Mouse (Mus musculus) left cerebral cortex, adult 18-20 months (tissue): ENCODE results near the gene Afm. TPM values are rescaled to one million over a fixed set of nuclear protein-coding genes. Genes with fewer than 3 reads are reported as not detected.
A peak's percentile ranks its signal among the peaks of the same experiment; 100 is the strongest.

Source experiments
- DNase-seq, 2 experiments: peaks; one replicate each; pipeline ENCODE4 v3.0.0; 2021 to 2022; ENCODE audit warnings: low spot score in 2 of 2, mixed read lengths in 1 of 2
- total RNA-seq, 2 experiments: library from RNA; stranded (reverse); gene quantifications; 2 replicates each; pipeline ENCODE4 v1.2.3; 2021

Afm gene
- total RNA-seq, 2 experiments from 2014 or later: not detected

DNA sequence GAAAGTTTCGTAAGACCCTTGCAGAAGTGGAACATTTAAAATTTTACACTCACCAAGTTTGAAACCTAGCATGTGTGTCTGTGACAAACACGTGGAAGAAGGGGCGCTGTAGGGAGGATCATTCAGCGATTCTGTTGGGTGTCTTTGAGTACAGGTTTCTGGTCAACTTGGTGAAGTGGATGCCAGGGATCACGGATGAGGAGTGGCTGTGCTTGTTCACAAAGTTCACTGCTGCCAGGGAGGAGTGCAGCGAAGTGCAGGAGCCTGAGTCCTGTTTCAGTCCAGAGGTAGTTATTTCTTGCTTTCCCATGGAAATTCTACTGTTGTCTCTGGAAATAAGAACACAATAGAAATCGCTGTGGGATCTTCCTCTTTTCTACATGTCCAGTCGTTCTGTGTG, 32.5 kb downstream of the Afm start:
- no peak for DNase-seq

DNA sequence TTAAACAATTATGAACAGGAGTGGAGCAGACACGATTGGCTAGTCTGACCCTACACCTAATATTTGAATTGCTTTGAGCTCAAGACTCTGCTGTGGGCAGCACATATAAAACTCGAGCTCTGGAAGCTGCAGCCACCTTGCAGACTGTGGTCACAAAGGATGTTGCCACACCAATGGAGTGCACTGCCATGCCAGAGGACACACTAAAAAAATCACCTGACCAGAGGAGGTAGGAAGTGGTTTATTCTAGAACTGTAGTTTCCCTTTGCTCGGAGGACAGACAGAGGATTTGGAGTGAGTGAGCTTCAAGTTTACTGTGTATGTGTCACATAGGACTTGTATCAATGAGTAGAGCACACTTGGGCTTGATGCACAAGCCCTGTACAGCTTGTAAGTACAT, 37.3 kb downstream of the Afm start:
- no peak for DNase-seq

DNA sequence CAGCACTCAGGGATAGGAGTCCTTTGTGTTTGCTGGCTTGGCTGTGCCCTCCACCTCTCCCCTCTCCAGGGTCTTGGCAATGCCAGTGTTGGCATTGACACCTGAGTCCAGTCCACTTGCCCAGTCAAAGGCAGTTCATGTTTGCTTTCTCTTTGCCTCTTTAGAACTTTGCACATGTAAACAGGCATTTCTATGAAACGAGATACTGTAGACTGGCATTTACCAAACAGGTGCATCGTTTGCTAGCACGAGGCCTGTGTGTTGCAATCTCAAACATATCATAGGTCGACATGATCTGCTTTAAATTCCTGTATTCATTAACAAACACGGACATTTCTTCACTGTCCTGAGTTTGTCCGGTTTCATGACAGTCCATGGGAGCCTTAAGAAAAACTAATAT, 42.0 kb downstream of the Afm start, which contains the start of gene 5830473C10Rik:
TSS of gene 5830473C10Rik (plus strand) at position 365 of the 400 bp plus-strand sequence.
- no peak for DNase-seq

DNA sequence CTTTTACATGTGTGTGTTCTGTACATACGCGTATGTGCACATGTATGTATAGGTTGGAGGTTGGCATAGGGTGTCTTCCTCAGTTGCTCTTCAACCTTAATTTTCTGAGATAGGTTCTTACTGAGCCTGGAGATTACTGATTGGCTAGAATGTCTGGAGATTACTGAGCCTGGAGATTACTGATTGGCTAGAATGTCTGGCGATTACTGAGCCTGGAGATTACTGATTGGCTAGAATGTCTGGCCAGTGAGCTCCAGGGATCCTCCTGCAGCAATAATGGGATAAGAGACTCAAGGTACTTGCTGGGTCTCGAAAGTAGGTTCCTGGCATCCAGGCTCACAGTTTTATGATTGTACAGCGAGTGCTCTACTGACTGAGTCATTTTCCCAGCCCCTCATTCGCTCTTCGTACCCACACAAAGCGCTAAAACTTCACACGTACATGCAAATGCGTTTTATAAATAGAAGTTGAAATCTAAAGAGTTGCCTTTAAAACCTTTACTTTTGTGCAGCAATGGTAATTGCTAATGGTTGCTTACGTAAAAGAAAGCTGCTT, 43.1 kb downstream of the Afm start:
- DNase-seq: peak; percentile 20 to 48

DNA sequence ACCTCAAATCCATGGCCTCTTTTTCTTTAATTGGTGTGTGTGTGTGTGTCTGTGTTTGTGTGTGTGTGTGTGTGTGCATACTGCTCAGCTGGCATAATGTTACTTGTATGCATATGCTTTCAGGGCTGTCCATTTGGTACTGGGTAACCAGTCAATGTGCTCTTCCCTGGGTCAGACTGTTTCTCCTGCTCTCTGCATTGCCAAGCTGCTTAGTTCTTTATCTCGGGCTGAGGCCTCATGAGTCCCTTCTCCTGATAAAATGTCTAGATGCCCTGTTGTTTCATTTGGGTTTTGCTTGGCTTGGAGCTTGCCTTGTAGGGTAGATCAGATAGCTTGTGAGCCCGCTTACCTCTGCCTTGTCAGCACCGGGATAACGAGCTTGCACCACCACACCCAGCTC, 44.1 kb downstream of the Afm start:
- DNase-seq: no peak

DNA sequence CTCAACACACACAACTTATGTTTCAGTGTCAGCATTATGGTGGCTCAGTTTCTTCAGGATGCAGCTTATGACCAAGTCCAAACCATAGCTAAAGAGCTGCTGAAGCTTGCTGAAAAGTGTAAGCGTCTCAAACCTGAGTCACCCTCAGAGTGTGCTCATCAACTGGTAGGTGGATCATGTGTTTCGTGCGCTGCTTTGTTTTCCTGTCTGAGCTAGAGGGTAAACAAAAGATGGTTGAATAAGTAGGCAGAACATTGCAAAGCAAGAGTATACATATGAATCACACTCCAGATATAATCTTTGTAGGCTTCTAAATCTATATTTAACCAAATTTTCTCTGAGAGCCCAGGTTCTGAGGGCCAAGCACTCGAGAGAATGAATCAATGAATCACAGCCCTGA, 45.4 kb downstream of the Afm start:
- DNase-seq: peak in 1 of 2 experiments; percentile 21

DNA sequence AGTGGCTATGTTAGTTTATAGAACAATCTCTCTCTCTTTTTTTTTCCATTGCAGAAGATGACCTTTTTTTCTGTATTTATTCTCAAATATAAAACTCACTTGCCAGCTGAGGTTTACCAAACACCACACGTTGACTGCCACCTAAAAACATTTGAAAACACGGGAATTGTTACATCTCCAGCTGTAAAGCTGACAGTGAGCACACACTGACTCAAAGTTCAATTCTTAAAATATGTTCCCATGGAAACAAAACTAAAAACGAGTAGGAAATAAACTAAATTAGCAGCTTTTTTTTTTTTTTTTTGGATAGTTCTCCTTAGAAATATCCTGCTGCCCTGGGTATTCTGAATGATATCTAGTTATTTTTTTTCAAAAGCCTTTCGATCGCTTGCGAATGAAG, 46.5 kb downstream of the Afm start:
- DNase-seq: no peak

DNA sequence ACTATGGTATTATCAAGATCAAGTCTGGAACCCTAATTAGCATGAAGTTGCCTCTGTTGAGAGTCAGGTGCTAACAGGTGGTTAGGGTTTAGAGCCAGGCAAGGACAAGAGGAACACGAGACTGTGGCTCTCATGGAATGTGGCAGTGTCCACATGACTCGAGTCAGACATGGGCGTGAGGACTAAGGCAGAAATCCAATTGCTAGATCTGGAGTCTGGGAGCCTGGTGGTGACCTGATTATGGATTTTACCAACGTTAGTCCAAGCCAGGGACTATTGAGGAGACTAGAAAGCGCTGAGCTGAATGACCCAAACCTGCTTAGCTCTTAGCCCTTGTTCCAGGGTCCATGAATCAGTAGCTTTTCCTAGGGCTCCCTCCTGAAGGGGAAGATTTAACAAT, 49.1 kb downstream of the Afm start:
- no peak for DNase-seq

DNA sequence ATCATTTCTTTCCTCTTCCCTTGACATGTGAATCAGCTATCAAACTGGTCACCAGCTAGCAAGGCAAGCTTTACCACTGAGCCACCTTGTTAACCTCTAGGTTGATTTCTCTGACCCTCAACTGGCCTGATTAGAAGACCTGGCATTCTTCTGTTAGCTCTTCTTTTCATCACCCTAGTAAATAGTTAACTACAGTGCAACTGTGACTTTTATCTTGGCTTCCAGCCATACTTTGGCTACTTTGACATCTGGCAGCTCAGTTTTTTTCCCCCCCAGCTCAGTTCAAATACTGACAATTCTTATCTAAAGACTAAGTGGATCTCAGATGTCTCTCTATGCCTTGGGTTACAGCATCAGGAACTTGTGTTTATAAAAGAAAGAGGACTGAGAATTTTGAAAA, 49.6 kb downstream of the Afm start:
- no peak for DNase-seq

DNA sequence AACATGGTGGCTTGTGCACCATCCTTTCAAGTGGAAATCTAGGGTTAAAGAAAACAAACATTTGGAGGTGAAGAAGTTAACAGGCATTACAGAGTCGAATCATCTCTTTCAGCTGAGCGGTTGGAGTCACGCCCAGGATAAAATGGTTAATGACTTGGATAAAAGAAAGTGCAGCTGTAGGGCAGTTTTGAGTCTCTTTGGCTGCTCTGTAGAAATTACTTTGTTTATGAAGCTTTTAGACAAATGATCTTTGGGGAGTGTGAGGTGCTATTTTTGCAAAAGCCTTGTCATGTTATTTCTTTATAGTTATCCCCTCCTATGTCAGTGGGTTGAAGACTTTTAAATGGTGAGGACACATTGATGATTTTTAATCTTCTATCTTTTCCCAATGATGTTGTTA, 52.5 kb downstream of the Afm start:
- DNase-seq: no peak

DNA sequence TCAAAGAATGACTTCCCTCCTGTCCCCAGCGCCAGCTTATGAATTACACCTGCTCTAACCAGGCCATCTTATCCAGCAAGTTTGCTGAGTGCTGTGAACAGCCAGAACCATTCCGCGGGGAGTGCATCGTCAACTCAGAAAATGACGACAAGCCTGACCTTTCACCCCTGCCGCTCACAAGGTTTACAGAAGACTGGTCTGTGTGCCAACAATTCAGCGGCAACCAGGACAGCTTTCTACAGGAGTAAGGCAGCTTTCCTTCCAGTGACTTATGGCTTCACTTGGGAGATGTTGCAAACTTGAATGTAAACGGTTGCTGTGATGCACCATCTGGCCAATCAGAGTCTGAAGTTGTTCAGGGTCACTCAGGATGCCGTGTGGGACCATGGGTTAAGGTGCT, 59.0 kb downstream of the Afm start:
- DNase-seq: no peak

DNA sequence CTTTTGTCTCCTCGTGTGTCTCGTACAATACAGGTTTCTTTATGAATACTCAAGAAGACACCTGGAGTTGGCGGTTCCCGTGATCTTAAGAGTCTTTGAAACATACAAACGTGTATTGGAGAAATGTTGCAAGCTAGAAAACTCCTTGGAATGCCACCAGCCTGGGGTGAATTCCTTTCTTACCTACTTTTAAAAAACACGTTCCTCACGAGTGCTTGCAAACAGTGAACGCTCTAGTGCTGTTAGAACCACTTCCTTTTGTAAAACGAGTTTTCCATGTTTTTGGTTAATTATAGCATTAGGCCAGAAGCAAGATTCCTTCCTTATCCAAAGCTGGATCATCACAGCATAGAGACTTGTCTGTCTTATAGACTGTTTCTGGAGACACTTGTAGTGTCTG, 60.8 kb downstream of the Afm start:
- no peak for DNase-seq

DNA sequence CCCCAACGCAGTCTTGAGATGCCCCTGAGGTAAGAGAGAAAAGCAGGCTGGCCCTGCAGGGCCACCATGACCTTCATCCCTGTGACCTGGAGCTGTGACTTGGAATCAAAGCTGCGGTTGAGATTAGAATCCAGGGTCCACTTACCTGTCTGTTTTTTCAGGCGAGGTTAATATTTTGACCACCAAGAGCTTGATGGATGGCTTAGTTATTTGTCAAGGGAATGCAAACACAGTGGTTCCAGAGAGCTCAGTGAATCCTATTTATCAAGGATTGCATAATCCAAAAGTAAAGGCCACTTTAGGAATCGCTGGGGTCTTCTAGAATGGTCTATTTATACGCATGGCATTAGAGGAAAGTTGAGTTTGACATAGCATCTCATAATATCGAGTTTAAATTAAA, 63.4 kb downstream of the Afm start:
- no peak for DNase-seq

DNA sequence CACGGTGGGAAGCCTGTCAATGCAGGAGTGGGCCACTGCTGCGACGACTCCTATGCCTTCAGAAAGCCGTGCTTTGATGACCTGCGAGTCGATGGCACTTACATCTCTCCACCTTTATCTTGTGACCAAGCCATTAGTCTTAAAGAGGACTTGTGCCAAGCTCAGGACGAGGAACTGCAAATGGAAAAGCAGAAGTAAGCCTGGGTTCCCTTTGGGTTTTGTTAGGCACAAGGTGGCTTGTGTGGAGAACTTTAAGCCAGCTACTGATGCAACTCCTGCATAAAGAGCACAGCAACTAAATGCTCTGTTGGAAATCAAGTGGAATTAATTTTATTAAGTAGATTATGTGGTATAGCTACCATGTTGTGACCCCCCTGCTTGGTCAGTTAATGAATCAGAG, 66.1 kb downstream of the Afm start:
- DNase-seq: no peak

DNA sequence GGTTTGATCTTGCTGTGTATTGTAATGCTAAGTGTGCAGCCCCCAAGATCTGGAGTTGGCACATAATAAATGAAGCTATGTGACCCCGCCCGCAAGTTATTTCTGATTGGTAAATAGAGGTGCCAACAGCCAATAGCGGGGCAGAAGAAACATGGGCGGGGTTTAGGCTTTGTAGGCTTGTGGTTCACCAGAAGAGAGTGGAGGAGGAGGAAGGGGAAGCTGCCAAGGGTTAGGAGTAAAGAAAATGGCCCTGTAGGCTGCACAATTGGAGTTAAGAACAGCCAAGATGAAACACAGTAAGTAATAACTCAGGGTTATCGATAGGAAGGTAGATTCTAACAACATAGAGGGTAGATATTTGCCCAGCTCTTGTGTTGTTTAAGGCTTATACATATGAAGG, 67.8 kb downstream of the Afm start:
- no peak for DNase-seq

DNA sequence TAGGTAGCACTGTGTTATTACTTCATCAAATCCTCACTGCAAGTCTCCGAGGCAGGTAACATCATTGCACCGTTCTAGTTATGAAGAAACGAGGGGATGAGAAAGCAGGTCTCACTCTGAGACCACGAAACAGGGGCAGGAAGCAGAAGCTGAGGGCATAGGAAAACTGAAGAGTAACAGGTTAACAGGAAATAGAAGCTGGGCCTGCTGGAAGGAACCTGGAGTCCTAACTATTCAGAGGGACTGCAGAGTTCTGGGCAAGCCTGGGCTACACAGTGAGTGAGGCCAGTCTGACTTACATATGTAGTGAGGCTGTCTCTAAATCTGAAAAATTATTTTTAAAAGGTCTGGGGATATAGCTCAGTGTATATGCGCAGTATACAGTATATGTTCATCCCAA, 69.4 kb downstream of the Afm start:
- no peak for DNase-seq

DNA sequence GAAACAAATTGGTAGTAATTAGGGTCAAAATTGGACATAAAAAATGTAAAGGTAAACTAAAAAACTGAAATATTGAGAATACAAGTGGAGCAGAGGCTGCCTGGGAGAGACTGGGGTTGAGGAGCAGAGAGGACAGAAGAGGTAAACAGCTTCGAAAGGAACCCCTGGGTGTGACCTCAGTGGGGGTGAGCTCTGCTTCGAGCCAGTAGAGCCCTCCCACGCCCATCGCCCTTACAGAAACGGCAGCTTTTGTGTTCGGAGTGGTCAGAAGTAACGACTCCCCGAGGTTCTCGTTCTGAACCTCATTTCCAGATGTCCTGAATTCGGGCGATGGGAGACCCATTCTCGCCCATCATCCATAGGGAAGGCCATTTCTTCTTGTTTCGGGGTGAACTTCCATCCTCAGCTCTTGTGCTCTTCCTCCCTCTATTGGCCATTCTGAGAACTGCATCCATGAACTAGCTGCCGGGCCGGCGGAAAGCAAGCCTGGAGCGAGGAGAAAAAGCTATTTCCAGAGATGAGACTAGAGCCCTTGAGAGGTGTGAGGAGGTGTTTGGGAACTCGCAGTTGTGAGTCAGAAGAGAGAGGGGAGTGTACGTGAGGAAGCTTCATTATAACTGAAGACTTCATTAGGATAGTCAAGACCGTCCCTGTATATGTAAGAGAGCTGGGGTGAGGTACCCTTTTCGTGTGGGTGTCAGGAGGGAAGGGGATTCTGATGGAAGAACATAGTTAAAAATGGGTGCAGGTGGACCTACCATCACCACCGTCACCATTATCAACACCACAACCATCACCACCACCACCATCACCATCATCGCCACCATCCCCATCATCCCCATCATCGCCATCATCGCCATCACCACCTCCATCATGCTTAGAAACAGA, 70.2 kb downstream of the Afm start:
- peak; percentile 81 to 90 for DNase-seq

DNA sequence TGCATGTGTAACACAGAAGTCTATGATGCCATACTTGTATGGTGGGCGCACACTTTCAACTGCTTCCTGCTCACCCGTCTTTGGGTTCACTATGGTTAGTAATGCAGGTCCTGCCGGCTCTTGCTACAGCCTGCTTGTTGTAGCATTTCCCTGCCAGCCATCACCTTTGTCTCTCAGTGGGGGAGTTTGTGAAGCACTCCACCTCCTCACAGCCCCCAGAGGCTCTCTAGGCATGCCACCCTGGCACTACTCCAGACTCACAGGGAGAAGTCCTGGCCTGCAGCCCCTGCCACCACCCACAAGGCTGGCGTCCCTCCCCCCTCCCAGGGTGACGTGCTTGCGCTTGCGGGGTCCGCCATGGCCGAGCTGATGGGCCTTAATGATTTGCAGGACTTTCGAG, 71.9 kb downstream of the Afm start:
- DNase-seq: no peak

DNA sequence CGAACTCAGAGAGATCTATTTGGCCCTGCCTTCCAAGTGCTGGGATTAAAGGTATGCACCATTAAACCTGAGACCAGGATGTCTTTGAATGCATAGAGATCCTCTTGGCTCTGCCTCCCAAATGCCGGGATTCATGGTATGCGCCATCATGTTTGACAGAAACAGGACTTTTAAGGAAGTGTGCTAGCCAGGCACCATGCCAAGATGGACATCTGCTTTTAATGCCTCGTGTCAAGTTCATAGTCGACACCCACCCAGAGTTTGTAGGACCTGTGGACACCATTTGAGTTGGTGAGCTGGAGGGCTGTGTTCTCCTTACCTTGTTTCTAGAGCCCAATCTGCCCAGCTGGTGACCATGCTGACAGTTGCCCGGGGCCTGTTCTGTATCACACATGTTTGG, 73.2 kb downstream of the Afm start:
- no peak for DNase-seq

DNA sequence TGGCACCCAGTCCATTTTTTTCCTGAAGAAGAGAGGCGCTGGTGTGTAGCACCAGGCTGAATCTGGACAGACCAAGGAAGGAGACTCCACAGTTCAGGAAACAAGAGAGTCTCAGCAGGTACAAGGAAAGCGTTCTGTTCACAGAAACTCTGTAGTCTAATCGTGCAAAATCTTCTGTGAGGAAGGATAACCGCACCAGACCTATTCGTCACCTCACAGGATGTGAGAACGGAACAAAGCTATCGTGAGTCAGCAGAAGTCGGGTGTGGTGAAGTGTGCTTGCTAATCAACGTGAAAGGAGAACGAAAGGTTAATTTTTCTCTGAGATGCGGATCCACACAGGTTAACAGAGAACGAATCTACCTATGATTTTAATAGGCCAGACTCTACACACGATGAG, 76.2 kb downstream of the Afm start:
- DNase-seq: no peak

DNA sequence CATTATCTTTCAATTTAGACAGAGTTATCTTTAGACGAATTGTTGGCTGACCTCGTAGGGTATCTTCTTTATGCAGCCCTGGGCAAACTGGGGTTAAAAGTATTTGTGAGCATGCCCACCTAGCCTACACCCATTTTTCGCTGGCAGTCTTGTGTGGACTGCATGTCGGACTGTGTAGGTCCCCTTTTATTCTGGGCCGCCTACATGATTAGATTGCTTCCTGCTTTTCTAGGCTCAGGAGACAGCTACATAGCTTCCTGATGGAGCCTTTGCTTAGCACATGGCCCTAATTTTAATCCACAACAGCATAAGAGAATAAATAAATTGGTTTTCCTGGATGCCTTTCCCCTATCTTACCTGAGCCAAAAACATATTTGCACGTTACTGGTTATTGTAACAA, 77.4 kb downstream of the Afm start:
- DNase-seq: no peak

DNA sequence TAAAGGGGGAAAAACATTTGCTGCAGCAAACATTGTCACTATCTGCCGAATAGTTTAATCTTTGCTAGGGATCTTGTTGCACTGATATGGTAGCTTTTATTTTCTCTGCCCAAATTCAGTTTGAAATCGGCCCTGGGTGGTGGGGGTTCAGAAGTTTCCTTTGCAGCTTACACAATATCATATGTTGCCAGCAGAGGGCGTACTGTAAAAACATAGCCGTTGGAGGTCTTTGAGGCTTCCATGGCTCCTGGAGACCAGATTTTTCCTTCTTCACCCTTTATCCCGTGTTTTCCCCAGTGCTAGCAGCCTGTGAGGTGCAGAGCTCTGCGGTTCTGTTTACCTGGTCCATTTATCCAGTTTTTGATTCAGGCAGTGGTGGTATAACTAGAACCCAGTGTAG, 82.7 kb downstream of the Afm start:
- DNase-seq: peak; percentile 49 to 67
